Mouse (Mus musculus) urinary bladder, postnatal 36 days (tissue): Measurements from ENCODE around the gene Cyp2a5.
"Not testable (repeated sequence)": the region's sequence is repeated elsewhere in the genome, so short reads cannot be mapped to it uniquely, and the experiment has no call there.

Experiments
- DNase-seq, 2 experiments: peaks; one replicate each; pipeline ENCODE4 v3.0.0; 2022; ENCODE audit warnings: low spot score in 2 of 2, mixed read lengths in 1 of 2

The Cyp2a5 gene

DNA sequence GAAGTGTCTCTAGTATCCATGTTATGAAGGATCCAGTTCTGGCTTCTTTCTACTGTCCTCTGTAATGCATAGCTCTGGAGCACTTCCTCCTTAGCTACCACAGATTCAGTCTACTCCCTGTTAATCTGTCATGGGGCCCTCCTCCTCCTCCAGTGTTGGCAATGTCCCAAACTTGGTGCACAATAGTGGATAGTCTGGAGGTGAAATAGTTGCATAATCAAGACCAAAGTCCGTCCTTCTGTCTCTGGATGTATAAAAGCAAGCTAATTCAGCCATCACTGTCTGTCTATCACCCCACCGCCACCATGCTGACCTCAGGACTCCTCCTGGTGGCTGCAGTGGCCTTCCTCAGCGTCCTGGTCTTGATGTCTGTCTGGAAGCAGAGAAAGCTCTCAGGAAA is at the start of gene Cyp2a5:
TSS of gene Cyp2a5 (plus strand) at position 247 of the 400 bp plus-strand sequence.
- DNase-seq: not testable (repeated sequence)

DNA sequence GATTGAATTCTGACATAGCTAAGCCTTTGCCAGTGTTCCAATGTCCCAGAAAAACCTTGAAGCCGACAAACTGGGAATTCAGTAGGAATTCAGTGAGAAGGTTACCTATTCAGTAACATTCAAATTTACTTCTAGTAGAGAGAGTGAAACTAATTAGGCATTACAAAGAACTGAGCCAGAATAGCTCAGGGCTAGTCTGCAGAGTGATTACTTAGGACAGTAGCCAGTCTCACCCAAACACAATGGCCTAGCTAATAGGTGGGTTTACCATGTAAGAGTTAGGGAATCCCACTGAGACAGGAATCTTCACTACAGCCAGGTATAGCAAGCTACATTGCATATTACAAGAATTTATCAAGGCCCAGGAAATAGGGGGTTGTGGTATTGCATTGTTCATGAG is 49.1 kb upstream of the Cyp2a5 start:
- DNase-seq: not testable (repeated sequence)

DNA sequence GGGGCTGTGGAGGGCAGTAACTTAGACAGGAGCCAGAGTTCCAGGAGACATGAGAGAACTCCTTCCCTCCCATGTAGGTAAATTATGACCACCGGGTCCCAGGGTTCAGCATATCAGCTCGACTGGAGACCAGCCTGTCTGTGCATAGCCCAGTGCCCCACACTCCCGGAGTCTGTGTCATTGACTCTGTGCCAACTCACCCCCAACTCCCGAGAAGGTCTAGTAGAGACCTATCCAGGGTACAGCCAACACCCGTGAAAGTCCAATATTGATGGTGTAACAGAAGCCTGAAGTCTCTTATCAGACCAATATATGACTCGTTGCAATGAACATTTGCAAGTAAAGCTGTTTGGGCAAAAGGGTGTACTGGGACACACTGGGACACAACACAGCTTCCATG is 45.1 kb upstream of the Cyp2a5 start:
- DNase-seq: no peak

- DNase-seq: no peak
Observed at GRCm38 (mm10) chr7:26800104-26800503, 35.0 kb upstream of the Cyp2a5 start.

DNA sequence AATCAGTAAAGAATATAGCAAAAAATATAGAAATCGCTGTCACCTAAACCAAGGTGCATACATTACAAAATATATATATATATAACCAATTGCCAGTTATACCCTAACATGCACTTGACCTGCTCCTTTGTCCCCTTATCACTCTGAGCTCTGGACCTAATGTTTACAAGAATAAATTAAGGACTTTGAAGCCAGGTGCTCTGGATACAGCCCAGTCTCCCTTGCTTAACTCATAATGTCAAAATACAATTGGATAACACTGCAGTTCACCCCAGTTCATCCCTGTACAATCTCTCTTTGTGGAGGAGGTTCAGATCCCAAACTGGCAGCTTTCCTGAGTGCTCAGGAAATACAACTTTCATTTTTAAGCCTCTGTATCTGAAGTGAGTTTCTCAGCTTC is 34.1 kb upstream of the Cyp2a5 start:
- DNase-seq: no peak

DNA sequence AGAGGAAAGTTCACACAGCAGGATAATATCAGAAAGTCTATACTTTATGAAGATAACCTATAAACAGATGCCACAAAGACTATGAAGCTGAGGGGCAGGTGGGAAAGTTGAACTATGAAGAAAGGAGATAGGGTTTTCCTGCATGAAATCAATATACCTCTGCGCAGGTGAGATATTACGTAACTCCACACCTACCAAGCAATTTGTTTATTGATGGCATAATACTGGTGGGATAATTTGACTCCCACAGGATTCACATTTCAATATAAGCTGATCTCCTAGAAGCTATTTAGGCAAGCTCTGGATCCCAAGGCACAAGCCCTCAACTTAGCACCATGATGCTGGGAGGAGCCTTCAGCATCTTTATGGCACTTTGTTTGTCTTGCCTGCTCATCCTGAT is 26.5 kb upstream of the Cyp2a5 start, which contains the start of gene Cyp2g1:
TSS of gene Cyp2g1 (plus strand) at position 301 of the 400 bp plus-strand sequence.
- no peak for DNase-seq

GRCm38 (mm10) chr7:26831556-26832292 is 3.4 kb upstream of the Cyp2a5 start:
- DNase-seq: not testable (repeated sequence)

- not testable (repeated sequence) for DNase-seq
Observed at GRCm38 (mm10) chr7:26832668-26833067, 2.4 kb upstream of the Cyp2a5 start.

DNA sequence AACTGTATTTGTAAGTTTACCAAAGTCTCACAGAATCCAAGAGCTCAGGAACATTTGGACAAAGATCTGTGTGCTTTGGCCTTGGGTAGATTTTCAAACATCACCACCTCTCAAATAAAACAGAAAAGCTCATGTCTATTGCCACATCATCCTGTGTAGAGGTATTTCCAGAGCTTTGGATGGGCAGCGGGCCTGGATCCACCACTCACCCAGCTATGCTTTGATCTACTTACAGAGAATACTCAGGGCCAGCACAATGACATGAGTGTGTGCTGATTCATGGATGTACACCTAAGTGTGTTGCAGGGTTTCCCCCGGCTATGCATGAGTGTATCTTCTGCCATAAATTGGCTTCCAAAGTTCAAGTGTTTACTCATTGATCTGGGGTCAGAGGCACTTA is 8.3 kb downstream of the Cyp2a5 start:
- not testable (repeated sequence) for DNase-seq

DNA sequence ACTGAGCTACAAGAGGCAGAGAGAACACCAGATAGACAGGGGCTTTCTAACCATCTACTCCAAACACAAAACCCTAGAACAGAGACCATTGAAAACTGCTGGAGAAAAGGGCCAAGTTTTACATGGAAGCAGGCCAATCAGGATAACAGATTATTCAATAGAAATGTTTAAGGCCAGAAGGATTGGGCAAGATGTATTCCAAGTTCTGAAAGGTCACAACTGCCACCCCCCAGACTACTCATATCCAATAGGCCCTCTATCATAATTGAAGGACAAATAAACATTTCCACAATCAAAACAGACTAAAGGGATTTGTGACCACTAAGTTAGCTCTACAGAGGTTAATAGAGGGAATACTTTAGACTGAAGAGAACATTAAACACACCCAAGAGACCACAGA is 15.0 kb downstream of the Cyp2a5 start:
- not testable (repeated sequence) for DNase-seq

- DNase-seq: not testable (repeated sequence)
Observed at GRCm38 (mm10) chr7:26878581-26878980, 43.5 kb downstream of the Cyp2a5 start.

DNA sequence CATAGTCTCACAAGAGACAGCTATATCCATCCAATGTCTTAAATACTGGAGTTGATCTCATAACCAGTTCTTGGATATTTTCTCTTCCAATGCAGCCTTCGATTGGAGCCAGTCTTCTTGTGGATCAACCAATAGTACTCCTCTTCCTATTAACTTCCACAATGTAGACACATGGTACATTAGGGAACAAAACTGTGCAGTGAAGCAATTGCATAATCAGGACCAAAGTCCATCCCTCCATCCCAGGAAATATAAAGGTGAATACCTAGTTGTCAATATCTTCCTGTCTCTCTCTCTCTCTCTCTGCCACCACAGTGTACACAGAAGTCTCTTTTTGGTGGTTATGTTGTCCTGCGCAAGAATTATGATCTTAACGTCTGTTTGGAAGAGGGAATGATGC is 45.5 kb downstream of the Cyp2a5 start:
- not testable (repeated sequence) for DNase-seq
